ENCODE assay signal across 17 mouse cellular contexts in genomic region chr12:16250621-16251020, GRCm38 (mm10).
"Had no signal": no experiment of that assay in that cellular context is flagged by ENCODE, and none has a peak within 500 bp of the region (broad histone marks: within the 10 kb centered on the region; RNA-seq: fewer than 3 reads in every experiment).

No protein-coding gene starts in this region.

- ATAC-seq: liver, embryonic 12.5 days; midbrain, embryonic 13.5 days had no signal

- H3K4me3 ChIP-seq: limb, embryonic 10.5 days; limb, embryonic 13.5 days; liver, embryonic 12.5 days; liver, embryonic 15.5 days; lung, embryonic 15.5 days; megakaryocyte, embryonic 14.5 days; midbrain, embryonic 10.5 days; midbrain, embryonic 13.5 days had no signal

- H3K9me3 ChIP-seq: limb, embryonic 10.5 days; limb, embryonic 13.5 days; liver, embryonic 12.5 days; liver, embryonic 15.5 days; lung, embryonic 15.5 days; megakaryocyte, embryonic 14.5 days; midbrain, embryonic 10.5 days; midbrain, embryonic 13.5 days had no signal

- H3K27me3 ChIP-seq: limb, embryonic 13.5 days; liver, embryonic 12.5 days; liver, embryonic 15.5 days; lung, embryonic 15.5 days; midbrain, embryonic 13.5 days had no signal

- H3K36me3 ChIP-seq: limb, embryonic 10.5 days; limb, embryonic 13.5 days; liver, embryonic 12.5 days; liver, embryonic 15.5 days; lung, embryonic 15.5 days; midbrain, embryonic 10.5 days; midbrain, embryonic 13.5 days had no signal

- H3K4me2 ChIP-seq: limb, embryonic 13.5 days; liver, embryonic 12.5 days; liver, embryonic 15.5 days; lung, embryonic 15.5 days; midbrain, embryonic 13.5 days had no signal

- H3K27ac ChIP-seq: limb, embryonic 10.5 days; limb, embryonic 13.5 days; liver, embryonic 12.5 days; liver, embryonic 15.5 days; lung, embryonic 15.5 days; midbrain, embryonic 10.5 days; midbrain, embryonic 13.5 days had no signal

- H3K9ac ChIP-seq: limb, embryonic 13.5 days; liver, embryonic 12.5 days; liver, embryonic 15.5 days; lung, embryonic 15.5 days; midbrain, embryonic 13.5 days had no signal

- H3K4me1 ChIP-seq: limb, embryonic 10.5 days; limb, embryonic 13.5 days; liver, embryonic 12.5 days; liver, embryonic 15.5 days; lung, embryonic 15.5 days; megakaryocyte, embryonic 14.5 days; midbrain, embryonic 10.5 days; midbrain, embryonic 13.5 days had no signal

- DNase-seq: kidney, adult 9 months; kidney, postnatal 14 days; kidney, postnatal 4 days; liver; lung, adult 18-20 months; lung, postnatal 10 days; lung, postnatal 36 days; thymus, adult 18-20 months; thymus, postnatal 36 days had no signal
